Mouse (Mus musculus) kidney, embryonic 14.5 days (tissue): Measurements from ENCODE around the gene Mup6. TPM values are rescaled to one million over a fixed set of nuclear protein-coding genes. Genes with fewer than 3 reads are reported as not detected.

Experiments used
- ATAC-seq: fragments of 200-750 bp; cut with Nextera tagmentation; 2 replicates; pipeline ENCODE4 v1.8.0; 2017; ENCODE audit warnings: moderate number of reproducible peaks, mild to moderate bottlenecking, moderate TSS enrichment, moderate library complexity; ENCODE audit not compliant: low FRiP score, low TSS enrichment
- H3K27ac ChIP-seq: fragments of 300-500 bp; sonication (generic); 2 replicates; pipeline ENCODE4 v1.5.1; 2014; ENCODE audit warnings: low read depth, mild to moderate bottlenecking, low read length, moderate library complexity, mixed read lengths
- H3K27me3 ChIP-seq: fragments of 300-500 bp; sonication (generic); 2 replicates; pipeline ENCODE4 v1.6.1; 2014; ENCODE audit warnings: mild to moderate bottlenecking, low read length; ENCODE audit not compliant: control insufficient read depth, insufficient read depth
- H3K36me3 ChIP-seq: fragments of 300-500 bp; sonication (generic); 2 replicates; pipeline ENCODE4 v1.6.1; 2014; ENCODE audit warnings: low read length, mixed read lengths; ENCODE audit not compliant: control insufficient read depth, insufficient read depth
- H3K4me1 ChIP-seq: fragments of 300-500 bp; sonication (generic); 2 replicates; pipeline ENCODE4 v1.6.1; 2014; ENCODE audit warnings: low read length, mixed read lengths; ENCODE audit not compliant: control insufficient read depth, insufficient read depth
- H3K4me2 ChIP-seq: fragments of 300-500 bp; sonication (generic); replicated peaks from 2 replicates; pipeline ENCODE4 v1.6.1; 2014; ENCODE audit warnings: low read depth, mild to moderate bottlenecking, low read length
- H3K4me3 ChIP-seq: fragments of 300-500 bp; sonication (generic); 2 replicates; pipeline ENCODE4 v1.5.1; 2014; ENCODE audit warnings: mild to moderate bottlenecking, low read length
- H3K9ac ChIP-seq: fragments of 300-500 bp; sonication (generic); 2 replicates; pipeline ENCODE4 v1.6.1; 2014; ENCODE audit warnings: low read depth, mild to moderate bottlenecking, low read length, moderate library complexity
- H3K9me3 ChIP-seq: fragments of 300-500 bp; sonication (generic); 2 replicates; pipeline ENCODE4 v1.6.1; 2016; ENCODE audit warnings: low read length; ENCODE audit not compliant: control insufficient read depth
- WGBS: fragments of 180-500 bp; shearing (Covaris S2); extraction: QIAGEN DNeasy Blood & Tissue Kit; methylation state at CpG from one replicate; pipeline ENCODE4 v1.1.7; 2014; 5-methylcytosine and 5-hydroxymethylcytosine counted together
- polyA plus RNA-seq: library from polyadenylated mRNA; unstranded; fragments of >200 nt; fragmentation: Nextera tagmentation; extraction: Ambion mirVana; gene quantifications from 2 replicates; pipeline ENCODE4 v1.2.1, GENCODE M21; 2014

The Mup6 gene
- not detected in 2 replicates for polyA plus RNA-seq

DNA sequence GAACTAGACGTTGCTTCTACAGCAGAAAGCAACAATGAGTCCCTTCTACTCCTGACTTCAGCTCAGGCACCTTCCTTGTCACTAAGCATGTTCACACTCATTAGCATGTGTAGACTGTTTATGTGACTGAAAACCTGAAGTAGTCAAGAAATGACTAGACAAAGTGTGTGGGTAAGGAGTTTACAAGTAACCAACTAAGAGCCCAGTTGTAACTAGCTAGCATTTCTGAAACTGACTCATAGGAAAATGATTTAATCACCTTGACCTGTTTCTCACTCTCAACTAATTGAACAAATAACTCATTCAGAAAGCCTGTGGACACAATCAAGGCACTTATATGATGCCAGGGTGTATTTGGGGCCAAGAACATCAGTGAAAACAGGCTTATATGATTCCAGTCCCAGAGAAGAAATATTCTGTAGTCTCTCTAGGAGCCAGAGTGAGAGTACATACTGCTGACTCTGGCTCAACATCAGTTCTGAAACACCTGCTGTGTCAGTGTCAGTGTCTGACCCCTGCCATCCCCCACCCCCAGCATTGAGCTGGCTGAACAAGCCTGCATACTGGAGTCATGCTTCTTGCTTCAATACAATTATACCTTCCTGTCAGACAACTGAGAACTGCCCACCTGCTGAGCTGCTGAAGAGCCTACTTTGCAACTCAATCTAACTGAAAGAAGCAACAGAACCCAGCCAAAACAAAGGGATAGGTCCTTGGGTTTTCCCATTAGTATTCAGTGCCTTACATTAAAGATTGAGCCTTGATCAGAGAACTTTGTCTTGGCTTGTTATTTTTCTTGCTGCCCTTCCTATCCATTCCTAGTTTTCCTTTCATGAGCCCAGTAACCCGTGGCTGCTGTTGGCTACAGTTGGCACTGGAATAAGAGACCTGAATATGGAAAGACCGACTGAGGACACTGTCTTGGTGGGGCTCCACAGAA is at the start of gene Mup6:
TSS of gene Mup6 (plus strand) at position 890 of the 940 bp plus-strand sequence.
- WGBS = 55% methylated on average over 3 of the region's 3 CpGs
- Histone ChIP-seq H3K4me3 (no peak within 1 kb of the TSS), H3K27ac (no peak within 1 kb of the TSS), H3K9me3 (no peaks in the 10 kb centered on the region), H3K9ac (no peak within 1 kb of the TSS), H3K4me2 (no peak within 1 kb of the TSS), H3K27me3 (no peaks in the 10 kb centered on the region), H3K4me1 (no peaks in the 10 kb centered on the region), H3K36me3 (no peaks in the 10 kb centered on the region)
- no peak for ATAC-seq

DNA sequence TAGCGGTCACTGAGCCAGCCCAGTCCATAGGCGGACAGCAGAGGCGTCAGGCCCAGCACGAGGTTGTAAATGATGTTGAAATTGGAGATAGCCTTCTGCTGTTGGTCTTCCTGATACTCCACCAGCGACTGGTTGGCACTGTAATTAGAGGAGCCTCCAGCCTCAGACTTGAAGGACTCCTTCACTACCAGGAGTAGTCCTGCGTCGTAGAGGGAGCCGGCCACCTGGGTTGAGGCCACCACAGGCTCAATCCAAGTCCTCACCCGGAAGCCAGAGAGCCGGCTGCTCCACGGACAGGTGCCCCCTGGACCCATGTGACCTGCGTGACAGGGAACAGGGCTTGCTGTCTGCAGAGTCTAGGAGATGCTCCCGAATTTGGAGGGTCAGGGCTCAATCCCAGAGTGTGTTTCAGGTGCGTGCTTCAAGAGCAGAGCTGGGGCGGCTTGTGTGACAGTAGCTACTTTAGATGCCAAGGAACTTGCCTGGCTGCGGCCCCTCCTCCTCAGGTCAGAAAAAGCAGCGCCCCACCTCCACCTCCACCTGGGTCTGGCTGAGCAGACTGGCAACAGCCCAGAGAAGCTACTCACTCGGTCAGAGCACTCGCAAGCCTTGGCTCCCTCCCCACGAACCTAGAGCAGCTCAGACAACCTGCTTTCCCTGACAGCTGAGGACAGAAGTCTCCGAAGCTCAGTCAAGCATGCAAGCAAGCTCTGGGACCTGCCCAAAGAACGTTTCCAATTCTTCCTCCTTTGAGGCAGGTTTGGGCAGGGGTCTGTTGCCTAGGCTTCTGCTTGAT is 49.3 kb upstream of the Mup6 start, which contains the start of gene Slc46a2:
TSS of gene Slc46a2 (minus strand) at position 449 of the 796 bp plus-strand sequence.
- Histone ChIP-seq H3K27me3 (peaks cover 6% of the 10 kb centered on the region), H3K36me3 (no peaks in the 10 kb centered on the region), H3K9me3 (no peaks in the 10 kb centered on the region), H3K27ac (no peak within 1 kb of the TSS), H3K4me1 (no peaks in the 10 kb centered on the region), H3K4me3 (no peak within 1 kb of the TSS), H3K4me2 (peak within 1 kb of the TSS; percentile 34), H3K9ac (no peak within 1 kb of the TSS)
- WGBS = 16% methylated on average over 22 of the region's 22 CpGs
- ATAC-seq = peak; percentile 73; the same call in 1 of the 2 replicates

DNA sequence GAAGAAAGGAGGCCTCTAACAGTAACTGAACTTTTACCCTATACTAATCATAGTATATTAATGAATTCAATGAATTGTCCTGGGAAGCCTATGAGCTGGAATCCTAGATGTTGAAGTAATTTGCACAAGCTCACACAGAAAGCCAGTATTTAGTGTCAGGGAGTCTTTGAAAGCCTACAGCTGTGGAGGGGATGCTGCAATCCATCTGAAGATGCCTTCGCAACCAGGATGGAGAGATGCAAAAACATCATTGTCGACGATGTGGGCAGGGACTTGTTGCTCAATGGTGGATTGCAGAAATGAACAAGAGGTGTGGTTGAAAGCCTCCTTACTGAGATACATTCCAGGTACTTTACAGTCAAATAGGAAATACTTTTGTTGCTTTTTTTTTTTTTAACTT is 46.1 kb upstream of the Mup6 start:
- no peak for ATAC-seq

DNA sequence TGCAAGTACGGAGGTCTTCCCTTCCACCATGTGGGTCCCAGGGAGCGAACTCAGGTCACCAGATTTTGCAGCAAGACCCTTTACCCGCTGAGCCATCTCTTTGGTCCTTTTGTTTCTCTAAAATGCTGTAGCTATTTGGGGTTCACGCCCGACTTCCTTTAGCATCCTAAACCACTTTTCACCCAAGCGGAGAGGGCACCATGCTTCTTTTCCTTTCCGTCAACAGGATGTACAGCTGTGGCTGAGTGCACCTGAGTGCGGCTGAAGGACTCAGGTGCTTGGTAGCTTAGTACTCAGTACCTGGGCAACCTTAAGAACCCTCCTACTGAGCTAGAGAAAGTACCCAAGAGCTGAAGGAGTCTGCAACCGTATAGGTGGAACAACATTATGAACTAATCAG is 39.0 kb upstream of the Mup6 start:
- WGBS = 88% methylated on average over 9 of the region's 9 CpGs
- no peaks in the 10 kb centered on the region for H3K9me3 ChIP-seq
- no peak overlapping the region for H3K4me3 ChIP-seq
- H3K9ac ChIP-seq = no peak overlapping the region
- H3K4me1 ChIP-seq = no peaks in the 10 kb centered on the region
- ATAC-seq = no peak
- no peak overlapping the region for H3K4me2 ChIP-seq
- no peak overlapping the region for H3K27ac ChIP-seq
- H3K36me3 ChIP-seq = no peaks in the 10 kb centered on the region
- no peaks in the 10 kb centered on the region for H3K27me3 ChIP-seq

More for the DNA sequence above, 46.1 kb upstream of the Mup6 start:
- Histone ChIP-seq H3K27me3 (peaks cover 6% of the 10 kb centered on the region), H3K36me3 (no peaks in the 10 kb centered on the region), H3K9me3 (no peaks in the 10 kb centered on the region), H3K4me2 (no peak overlapping the region), H3K9ac (no peak overlapping the region), H3K27ac (no peak overlapping the region), H3K4me3 (no peak overlapping the region), H3K4me1 (no peaks in the 10 kb centered on the region)
- 91% methylated on average over 3 of the region's 3 CpGs for WGBS

DNA sequence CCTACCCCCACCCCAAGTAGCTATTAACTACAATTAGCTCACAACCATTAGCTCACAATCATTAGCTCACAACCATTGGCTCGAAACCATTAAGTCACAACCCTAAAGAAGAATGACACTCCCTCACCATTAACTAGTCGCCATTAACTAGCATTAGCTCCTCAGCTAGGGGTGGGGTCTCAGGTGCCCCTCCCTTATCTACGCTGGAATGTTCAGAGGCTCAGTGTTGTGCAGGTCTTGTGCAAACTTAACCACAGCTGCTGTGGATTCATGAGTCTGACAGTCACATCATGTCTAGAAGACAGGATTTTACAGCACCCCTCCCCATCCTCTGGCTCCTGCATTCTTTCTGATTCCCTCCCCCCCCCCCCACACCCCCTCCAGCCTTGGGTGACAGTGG is 36.4 kb upstream of the Mup6 start:
- 71% methylated on average over 3 of the region's 3 CpGs for WGBS
- no peaks in the 10 kb centered on the region for H3K27me3 ChIP-seq
- no peaks in the 10 kb centered on the region for H3K36me3 ChIP-seq
- no peaks in the 10 kb centered on the region for H3K4me1 ChIP-seq
- no peak overlapping the region for H3K9ac ChIP-seq
- H3K4me2 ChIP-seq = no peak overlapping the region
- no peak overlapping the region for H3K4me3 ChIP-seq
- no peak; the same call in 1 of the 2 replicates for ATAC-seq
- no peak overlapping the region for H3K27ac ChIP-seq
- no peaks in the 10 kb centered on the region for H3K9me3 ChIP-seq

DNA sequence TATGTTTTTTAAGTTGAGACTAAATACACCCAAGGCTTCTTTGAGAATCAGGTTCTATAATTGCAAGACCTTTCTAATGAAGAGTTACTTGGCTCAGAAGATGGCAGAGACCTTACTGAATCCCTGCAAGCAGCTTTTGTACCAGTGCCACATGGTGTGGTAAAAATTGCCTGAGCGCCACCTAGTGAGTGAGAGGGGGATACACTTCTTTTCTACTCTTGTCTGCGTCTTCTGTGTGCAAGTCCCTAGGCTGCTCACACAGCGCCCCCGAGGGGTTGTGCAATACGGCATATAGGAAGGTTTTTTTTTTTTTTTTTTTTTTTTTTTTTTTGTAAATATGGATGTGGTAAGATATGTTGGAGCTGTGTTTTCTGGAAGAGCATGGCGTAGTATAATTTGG is 35.7 kb upstream of the Mup6 start:
- Histone ChIP-seq H3K4me3 (no peak overlapping the region), H3K4me1 (no peaks in the 10 kb centered on the region), H3K9ac (no peak overlapping the region), H3K27me3 (no peaks in the 10 kb centered on the region), H3K9me3 (no peaks in the 10 kb centered on the region), H3K4me2 (no peak overlapping the region), H3K27ac (no peak overlapping the region), H3K36me3 (no peaks in the 10 kb centered on the region)
- ATAC-seq = peak; percentile 46; the same call in 1 of the 2 replicates
- 16% methylated on average over 6 of the region's 6 CpGs for WGBS

DNA sequence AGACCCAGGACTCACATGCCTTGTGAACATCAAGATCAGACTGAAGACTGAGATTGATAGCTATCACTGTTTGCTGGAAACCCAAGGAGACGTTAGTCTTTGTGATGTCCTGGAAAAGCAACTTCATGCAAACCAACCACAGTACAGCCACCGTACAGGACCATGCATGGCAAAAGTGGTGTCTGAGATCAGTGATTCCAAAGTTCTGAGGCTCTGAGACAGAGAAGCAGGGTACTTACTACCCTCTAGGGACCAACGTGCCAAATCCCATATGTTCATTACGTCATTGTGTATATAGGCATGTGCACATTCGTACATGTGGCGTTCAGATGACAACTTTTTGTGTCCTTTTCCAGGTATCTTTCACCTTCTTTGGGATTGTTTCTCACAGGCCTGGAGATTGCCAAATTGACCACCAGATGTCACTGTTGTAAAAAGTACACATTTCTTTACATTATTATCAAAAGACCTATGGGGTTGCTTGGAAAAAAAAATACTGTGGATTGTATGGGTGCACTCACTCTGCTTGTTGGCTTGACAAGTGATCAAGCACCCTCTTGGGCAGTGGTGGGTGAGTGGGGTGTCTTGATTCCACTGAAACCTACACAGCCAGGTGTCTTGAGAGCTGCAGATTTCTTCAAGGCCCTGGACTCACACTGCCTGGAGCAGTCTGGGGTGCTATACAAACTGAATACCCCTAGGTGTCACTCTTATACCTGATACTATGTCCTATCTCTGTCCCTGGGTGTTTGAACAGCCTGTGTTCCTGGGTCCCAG is 31.4 kb upstream of the Mup6 start:
- no peak overlapping the region for H3K27ac ChIP-seq
- H3K27me3 ChIP-seq = no peaks in the 10 kb centered on the region
- H3K9me3 ChIP-seq = no peaks in the 10 kb centered on the region
- H3K4me1 ChIP-seq = no peaks in the 10 kb centered on the region
- WGBS = 58% methylated on average over 6 of the region's 6 CpGs
- peak; percentile 84 for ATAC-seq
- H3K9ac ChIP-seq = no peak overlapping the region
- no peaks in the 10 kb centered on the region for H3K36me3 ChIP-seq
- no peak overlapping the region for H3K4me3 ChIP-seq
- H3K4me2 ChIP-seq = no peak overlapping the region

DNA sequence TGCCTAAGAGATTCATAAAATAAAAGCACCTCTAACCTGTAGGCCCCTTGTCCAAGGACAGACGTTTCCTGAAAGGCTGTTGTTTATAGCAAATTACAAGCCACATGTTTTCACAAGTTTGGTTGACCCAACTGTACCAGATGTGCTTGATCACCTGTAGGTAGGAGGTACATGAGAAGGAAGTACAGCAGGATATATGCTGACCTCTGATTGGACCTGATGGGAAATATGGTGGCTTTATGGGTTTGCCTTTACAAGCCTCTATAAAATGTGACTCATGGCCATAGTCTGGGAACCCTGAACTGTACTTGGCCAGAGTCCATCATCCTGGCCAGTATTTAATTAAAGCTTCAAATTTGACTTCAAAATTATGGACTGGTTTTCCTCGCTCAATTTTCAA is 26.6 kb upstream of the Mup6 start:
- H3K4me2 ChIP-seq = no peak overlapping the region
- H3K9ac ChIP-seq = no peak overlapping the region
- no peaks in the 10 kb centered on the region for H3K27me3 ChIP-seq
- no peaks in the 10 kb centered on the region for H3K36me3 ChIP-seq
- ATAC-seq = peak; percentile 49; the same call in 1 of the 2 replicates
- H3K4me3 ChIP-seq = no peak overlapping the region
- no peaks in the 10 kb centered on the region for H3K4me1 ChIP-seq
- no peak overlapping the region for H3K27ac ChIP-seq
- no peaks in the 10 kb centered on the region for H3K9me3 ChIP-seq
- 43% methylated on average over 2 of the region's 2 CpGs for WGBS
